Mouse (Mus musculus): ENCODE data around the gene Celf1.

DNA sequence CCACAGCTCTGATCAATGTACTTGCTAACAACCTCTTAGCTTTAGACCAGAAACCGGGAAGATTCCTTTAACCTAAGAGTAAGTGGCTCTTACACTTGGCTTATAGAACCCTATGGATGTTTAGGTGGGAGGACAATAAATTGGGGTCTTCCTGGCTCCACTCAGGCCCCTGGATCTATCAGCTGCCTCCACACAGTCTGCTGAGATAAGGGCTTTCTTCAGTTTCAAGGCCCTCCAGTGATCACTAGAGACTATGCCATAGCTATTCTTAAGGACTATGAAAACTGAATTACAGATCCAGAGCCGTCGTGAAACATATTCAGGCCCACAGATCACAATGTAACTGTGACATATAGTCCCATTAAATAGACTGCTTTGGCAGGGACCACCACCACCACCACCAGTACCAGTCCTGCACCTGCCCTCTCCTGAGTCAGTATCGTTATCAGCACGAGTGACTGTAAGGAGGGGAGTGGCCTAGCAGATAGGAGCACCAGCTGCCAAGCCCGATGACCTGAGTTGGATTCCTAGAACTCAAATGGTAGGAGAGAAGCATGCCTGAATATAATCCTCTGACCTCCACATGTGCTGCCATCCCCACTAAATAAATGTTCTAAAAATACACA lies 46.4 kb upstream of the Celf1 start:
- no peak for TF ChIP-seq POLR2A (IDR thresholded peaks at IDR 0.05; ENCODE audit: insufficient read length, low read depth)
- no peak for TF ChIP-seq USF1 (IDR thresholded peaks at IDR 0.05; ENCODE audit: low read depth)
- peak in 1 of 3 experiments; percentile 46 for TF ChIP-seq MYOD1 (IDR thresholded peaks at IDR 0.05; ENCODE audit: control insufficient read depth in 1 of 3, insufficient read length in 2 of 3, low read depth in 2 of 3)
- no peak for TF ChIP-seq CEBPB (IDR thresholded peaks at IDR 0.05; ENCODE audit: insufficient read depth, poor library complexity, severe bottlenecking)
- peak in 1 of 3 experiments; percentile 45 for TF ChIP-seq MYOG (IDR thresholded peaks at IDR 0.05; ENCODE audit: control insufficient read depth in 1 of 3, insufficient read depth in 1 of 3, insufficient read length in 2 of 3, low read depth in 2 of 3)
- TF ChIP-seq MAX (IDR thresholded peaks at IDR 0.05; ENCODE audit: low read depth), result no peak
- no peak for TF ChIP-seq TCF3 (IDR thresholded peaks at IDR 0.05; ENCODE audit: insufficient read length, low read depth)
- no peak for TF ChIP-seq TCF12 (IDR thresholded peaks at IDR 0.05; ENCODE audit: insufficient read depth, poor library complexity, severe bottlenecking)
- no peak for TF ChIP-seq SRF (IDR thresholded peaks at IDR 0.05; ENCODE audit: control insufficient read depth, insufficient read length, low read depth)
- TF ChIP-seq E2F4 (IDR thresholded peaks at IDR 0.05; ENCODE audit: insufficient read depth), result no peak
- no peak for TF ChIP-seq POLR2AphosphoS2 (IDR thresholded peaks at IDR 0.05; ENCODE audit: insufficient read length, low read depth)
- no peak for TF ChIP-seq REST (IDR thresholded peaks at IDR 0.05; ENCODE audit: insufficient read depth, insufficient read length)

All from myocyte (in vitro differentiated cells).